Mouse (Mus musculus): ENCODE measurements around the gene Urb2. TPM values are rescaled to one million over a fixed set of nuclear protein-coding genes. Genes with fewer than 3 reads are reported as not detected.
A peak's percentile ranks its signal among the peaks of the same experiment; 100 is the strongest.

The Urb2 gene
- 11.9 and 12.4 TPM in 2 replicates for polyA plus RNA-seq (2012; rRNA removed)
- 6.7 and 7.2 TPM in 2 replicates for polyA plus RNA-seq (2014; fragmentation: Nextera tagmentation; extraction: Ambion mirVana)

GRCm38 (mm10) chr8:124021237-124022227, at the start of gene Urb2, which contains the start of gene Taf5l:
Gene Urb2 (plus strand): TSS chr8:124021508.
Gene Taf5l (minus strand): TSS chr8:124021397.
- TF ChIP-seq POLR2A (IDR thresholded peaks at IDR 0.05; ENCODE audit: borderline replicate concordance, extremely low read depth, insufficient read depth, insufficient read length) = peak; percentile 66; the same call in 1 of the 2 replicates
- H3K9me3 ChIP-seq (ENCODE audit: control insufficient read depth, low read length) = no peaks in the 10 kb centered on the region
- H3K36me3 ChIP-seq (ENCODE audit: control insufficient read depth, insufficient read depth, low read length) = peaks cover 18% of the 10 kb centered on the region
- WGBS = under 1% methylated on average over 40 of the region's 74 CpGs
- H3K27ac ChIP-seq (replicated peaks; ENCODE audit: low read depth, low read length) = peak within 1 kb of the TSS; percentile 87
- DNase-seq (ENCODE audit: low spot score) = peak; percentile 92
- ATAC-seq (ENCODE audit: low FRiP score, low read depth) = peak; percentile 93
- no peaks in the 10 kb centered on the region for H3K27me3 ChIP-seq (ENCODE audit: control insufficient read depth, insufficient read depth, low read length)
- H3K4me3 ChIP-seq (replicated peaks; ENCODE audit: low read length) = peak within 1 kb of the TSS; percentile 79
- H3K4me1 ChIP-seq (ENCODE audit: control insufficient read depth, insufficient read depth, low read length) = peaks cover 26% of the 10 kb centered on the region
- H3K9ac ChIP-seq (ENCODE audit: low read depth, low read length, severe bottlenecking) = peak within 1 kb of the TSS; percentile 84
- peak within 1 kb of the TSS; percentile 66 for H3K4me2 ChIP-seq (replicated peaks; ENCODE audit: low read depth, low read length, severe bottlenecking)

DNA sequence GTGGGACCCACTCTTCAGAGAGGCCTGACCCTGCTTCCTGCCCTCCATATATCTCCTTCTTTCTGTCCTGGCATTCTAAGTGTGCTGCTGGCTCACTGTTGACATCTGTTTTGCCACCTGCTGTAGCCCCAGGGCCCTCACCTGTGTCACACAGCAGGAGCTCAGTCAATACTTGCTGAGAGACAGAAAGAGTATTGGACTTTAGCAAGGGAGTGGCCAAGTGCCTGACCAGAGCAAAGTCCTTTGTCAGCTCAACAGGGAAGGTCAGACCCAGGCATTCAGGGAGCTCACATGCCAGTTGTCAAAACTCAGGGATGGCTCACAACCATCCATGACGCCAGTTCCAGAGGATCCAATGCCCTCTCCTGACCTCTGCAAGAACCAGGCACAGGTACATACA, 47.8 kb upstream of the Urb2 start:
- DNase-seq (ENCODE audit: low spot score) (no peak), ATAC-seq (ENCODE audit: low FRiP score, low read depth) (no peak)
- TF ChIP-seq POLR2A (IDR thresholded peaks at IDR 0.05; ENCODE audit: borderline replicate concordance, extremely low read depth, insufficient read depth, insufficient read length) = no peak
- H3K36me3 ChIP-seq (ENCODE audit: control insufficient read depth, insufficient read depth, low read length) = no peaks in the 10 kb centered on the region
- H3K27ac ChIP-seq (replicated peaks; ENCODE audit: low read depth, low read length) = no peak overlapping the region
- no peak overlapping the region for H3K4me2 ChIP-seq (replicated peaks; ENCODE audit: low read depth, low read length, severe bottlenecking)
- no peaks in the 10 kb centered on the region for H3K27me3 ChIP-seq (ENCODE audit: control insufficient read depth, insufficient read depth, low read length)
- WGBS = 58% methylated on average over 1 of the region's 1 CpGs
- no peak overlapping the region for H3K9ac ChIP-seq (ENCODE audit: low read depth, low read length, severe bottlenecking)
- no peak overlapping the region for H3K4me3 ChIP-seq (replicated peaks; ENCODE audit: low read length)
- no peaks in the 10 kb centered on the region for H3K9me3 ChIP-seq (ENCODE audit: control insufficient read depth, low read length)
- H3K4me1 ChIP-seq (ENCODE audit: control insufficient read depth, insufficient read depth, low read length) = no peaks in the 10 kb centered on the region

DNA sequence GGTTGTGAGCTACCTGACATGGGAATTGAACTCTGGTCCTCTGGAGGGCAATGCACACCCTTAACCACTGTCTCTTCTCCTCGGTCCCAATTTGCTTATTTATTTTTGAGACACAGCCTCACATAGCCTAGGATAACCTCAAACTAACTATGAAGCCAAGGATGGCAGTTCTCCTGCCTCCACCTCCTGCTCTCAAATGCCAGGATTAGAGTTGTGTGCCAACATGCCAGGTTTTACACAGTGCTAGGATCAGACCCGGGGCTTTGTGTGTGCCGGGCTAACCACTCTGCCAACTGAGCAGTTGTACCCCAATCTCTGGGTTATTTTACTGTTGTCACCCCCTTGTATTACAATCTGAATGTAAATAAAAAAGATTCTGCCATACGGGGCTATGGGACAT, 43.8 kb upstream of the Urb2 start:
- Histone ChIP-seq H3K9me3 (ENCODE audit: control insufficient read depth, low read length) (no peaks in the 10 kb centered on the region), H3K27me3 (ENCODE audit: control insufficient read depth, insufficient read depth, low read length) (no peaks in the 10 kb centered on the region), H3K9ac (ENCODE audit: low read depth, low read length, severe bottlenecking) (no peak overlapping the region), H3K36me3 (ENCODE audit: control insufficient read depth, insufficient read depth, low read length) (no peaks in the 10 kb centered on the region), H3K4me2 (replicated peaks; ENCODE audit: low read depth, low read length, severe bottlenecking) (no peak overlapping the region), H3K4me3 (replicated peaks; ENCODE audit: low read length) (no peak overlapping the region), H3K27ac (replicated peaks; ENCODE audit: low read depth, low read length) (no peak overlapping the region), H3K4me1 (ENCODE audit: control insufficient read depth, insufficient read depth, low read length) (no peaks in the 10 kb centered on the region)
- WGBS = 88% methylated on average over 4 of the region's 4 CpGs
- DNase-seq (ENCODE audit: low spot score) = no peak
- ATAC-seq (ENCODE audit: low FRiP score, low read depth) = no peak
- TF ChIP-seq POLR2A (IDR thresholded peaks at IDR 0.05; ENCODE audit: borderline replicate concordance, extremely low read depth, insufficient read depth, insufficient read length) = no peak

DNA sequence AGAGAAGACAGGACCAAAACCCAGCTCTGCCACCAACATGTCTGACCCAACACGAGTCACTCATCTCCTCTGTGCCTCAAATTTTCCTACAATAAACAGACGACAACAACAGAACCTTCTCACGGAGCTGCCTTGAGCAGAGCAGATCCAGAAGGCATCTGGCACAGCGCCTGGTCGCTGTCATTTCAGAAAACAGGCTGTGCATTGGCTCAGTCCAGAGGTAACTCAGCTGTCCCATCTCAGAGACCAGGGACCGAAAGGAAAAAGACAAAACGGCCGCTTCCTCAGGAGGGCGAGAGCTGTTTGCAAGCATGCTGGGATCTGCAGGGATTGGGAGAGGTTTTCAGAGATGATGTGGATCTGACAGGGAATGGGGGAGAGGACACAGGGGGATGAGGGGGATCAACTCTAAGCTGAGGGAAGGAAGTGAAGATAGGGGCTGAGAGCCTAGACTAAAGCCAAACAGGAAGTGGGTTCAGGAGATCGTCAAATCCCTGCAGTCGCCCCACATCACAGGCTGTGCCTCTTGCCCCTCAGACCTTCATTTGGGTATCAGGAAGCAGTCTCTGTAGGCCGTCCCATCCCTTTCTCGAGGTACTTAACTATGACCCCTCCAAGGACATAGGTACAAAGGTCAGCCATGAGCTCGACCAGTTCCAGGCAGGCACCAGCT, 43.0 kb upstream of the Urb2 start:
- ATAC-seq (ENCODE audit: low FRiP score, low read depth) (no peak), DNase-seq (ENCODE audit: low spot score) (no peak)
- Histone ChIP-seq H3K27me3 (ENCODE audit: control insufficient read depth, insufficient read depth, low read length) (no peaks in the 10 kb centered on the region), H3K4me2 (replicated peaks; ENCODE audit: low read depth, low read length, severe bottlenecking) (no peak overlapping the region), H3K9me3 (ENCODE audit: control insufficient read depth, low read length) (no peaks in the 10 kb centered on the region), H3K4me3 (replicated peaks; ENCODE audit: low read length) (no peak overlapping the region), H3K27ac (replicated peaks; ENCODE audit: low read depth, low read length) (no peak overlapping the region), H3K36me3 (ENCODE audit: control insufficient read depth, insufficient read depth, low read length) (no peaks in the 10 kb centered on the region), H3K9ac (ENCODE audit: low read depth, low read length, severe bottlenecking) (peak overlapping the region; percentile 38; the same call in 1 of the 2 replicates), H3K4me1 (ENCODE audit: control insufficient read depth, insufficient read depth, low read length) (no peaks in the 10 kb centered on the region)
- no peak for TF ChIP-seq POLR2A (IDR thresholded peaks at IDR 0.05; ENCODE audit: borderline replicate concordance, extremely low read depth, insufficient read depth, insufficient read length)
- 65% methylated on average over 14 of the region's 14 CpGs for WGBS

DNA sequence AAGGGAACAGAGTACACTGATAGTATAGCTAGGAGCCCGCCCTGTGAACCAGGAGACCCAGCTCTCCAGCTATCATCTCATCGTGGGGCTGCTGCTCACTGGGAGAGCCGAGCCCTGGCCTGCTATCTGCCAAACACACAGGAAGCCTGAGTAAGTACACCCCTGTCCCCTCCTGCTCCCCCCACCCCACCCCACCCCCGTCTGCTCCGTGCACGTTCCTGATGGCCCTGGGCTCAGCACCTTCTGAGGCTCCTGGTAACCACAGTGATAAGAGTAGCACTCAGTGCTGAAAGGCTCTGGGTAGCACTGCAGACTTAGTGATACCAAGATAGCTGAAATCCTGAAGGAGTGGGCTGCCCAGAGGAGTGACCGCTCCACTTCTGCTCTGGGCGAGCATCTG, 42.4 kb upstream of the Urb2 start:
- no peak for TF ChIP-seq POLR2A (IDR thresholded peaks at IDR 0.05; ENCODE audit: borderline replicate concordance, extremely low read depth, insufficient read depth, insufficient read length)
- Histone ChIP-seq H3K9ac (ENCODE audit: low read depth, low read length, severe bottlenecking) (no peak overlapping the region), H3K4me1 (ENCODE audit: control insufficient read depth, insufficient read depth, low read length) (no peaks in the 10 kb centered on the region), H3K9me3 (ENCODE audit: control insufficient read depth, low read length) (no peaks in the 10 kb centered on the region), H3K4me3 (replicated peaks; ENCODE audit: low read length) (no peak overlapping the region), H3K4me2 (replicated peaks; ENCODE audit: low read depth, low read length, severe bottlenecking) (no peak overlapping the region), H3K27me3 (ENCODE audit: control insufficient read depth, insufficient read depth, low read length) (no peaks in the 10 kb centered on the region), H3K27ac (replicated peaks; ENCODE audit: low read depth, low read length) (no peak overlapping the region), H3K36me3 (ENCODE audit: control insufficient read depth, insufficient read depth, low read length) (no peaks in the 10 kb centered on the region)
- no peak for DNase-seq (ENCODE audit: low spot score)
- WGBS = 73% methylated on average over 8 of the region's 8 CpGs
- ATAC-seq (ENCODE audit: low FRiP score, low read depth) = no peak
